Mouse (Mus musculus): ENCODE data around the gene Ints7.

GRCm38 (mm10) chr1:191562823-191563365 is 12.5 kb upstream of the Ints7 start:
- TF ChIP-seq MAFK (IDR thresholded peaks at IDR 0.05; ENCODE audit: insufficient read depth, low read depth, low read length): no peak
- no peak for TF ChIP-seq ZNF384 (IDR thresholded peaks at IDR 0.05; ENCODE audit: low read depth, low read length)
- no peak for TF ChIP-seq CHD2 (IDR thresholded peaks at IDR 0.05; ENCODE audit: low read depth, low read length)

All from ES-E14 (cell line).